Mouse (Mus musculus): ENCODE data around the gene Zfp36l1.

Gene Zfp36l1

GRCm38 (mm10) chr12:80130558-80131358 is 17.9 kb upstream of the Zfp36l1 start:
- DNase-seq: no peak

- peak in 1 of 2 experiments; percentile 39 for DNase-seq
These were observed 16.7 kb upstream of the Zfp36l1 start for GRCm38 (mm10) chr12:80129531-80129930.

- DNase-seq: no peak
These were observed 14.5 kb upstream of the Zfp36l1 start for GRCm38 (mm10) chr12:80127191-80127762.

- no peak for DNase-seq
These were observed 12.5 kb upstream of the Zfp36l1 start for GRCm38 (mm10) chr12:80125316-80125715.

GRCm38 (mm10) chr12:80124756-80125155 is 11.9 kb upstream of the Zfp36l1 start:
- no peak for DNase-seq

- DNase-seq: no peak
These were observed 11.4 kb upstream of the Zfp36l1 start for GRCm38 (mm10) chr12:80124211-80124610.

GRCm38 (mm10) chr12:80123227-80123803 is 10.5 kb upstream of the Zfp36l1 start:
- peak in 1 of 2 experiments; percentile 52 for DNase-seq

GRCm38 (mm10) chr12:80121438-80121837 is 8.6 kb upstream of the Zfp36l1 start:
- no peak for DNase-seq

GRCm38 (mm10) chr12:80118588-80118987 is 5.8 kb upstream of the Zfp36l1 start:
- DNase-seq: no peak

- DNase-seq: no peak
These were observed 3.6 kb upstream of the Zfp36l1 start for GRCm38 (mm10) chr12:80116206-80117112.

GRCm38 (mm10) chr12:80115863-80116194 is 3.0 kb upstream of the Zfp36l1 start:
- DNase-seq: no peak

- DNase-seq: peak; percentile 91
These were observed 2.5 kb upstream of the Zfp36l1 start for GRCm38 (mm10) chr12:80115142-80115862.

- no peak for DNase-seq
These were observed 2.0 kb upstream of the Zfp36l1 start for GRCm38 (mm10) chr12:80114892-80115141.

- peak; percentile 69 to 74 for DNase-seq
These were observed 1.4 kb upstream of the Zfp36l1 start for GRCm38 (mm10) chr12:80114031-80114891.

GRCm38 (mm10) chr12:80113586-80114021 is 791 bp upstream of the Zfp36l1 start:
- no peak for DNase-seq

GRCm38 (mm10) chr12:80112071-80112660 is 647 bp downstream of the Zfp36l1 start:
- DNase-seq: no peak

GRCm38 (mm10) chr12:80111131-80112070 is 1.4 kb downstream of the Zfp36l1 start:
- DNase-seq: no peak

GRCm38 (mm10) chr12:80110546-80110870 is 2.3 kb downstream of the Zfp36l1 start:
- DNase-seq: no peak

GRCm38 (mm10) chr12:80109753-80110545 is 2.9 kb downstream of the Zfp36l1 start:
- DNase-seq: peak; percentile 51 to 56

Measured in cerebellum, postnatal 14 days (tissue).